Mouse (Mus musculus) E14TG2a.4 (cell line): Measurements from ENCODE around the gene Col23a1.

Source experiments
- H3K27me3 ChIP-seq: 2 replicates; pipeline ENCODE4 v1.6.1; 2014; ENCODE audit warnings: low read length, control low read depth; ENCODE audit not compliant: insufficient read depth
- H3K36me3 ChIP-seq: 2 replicates; pipeline ENCODE4 v1.6.1; 2014; ENCODE audit warnings: low read length, control low read depth; ENCODE audit not compliant: insufficient read depth
- H3K4me1 ChIP-seq: replicated peaks from 2 replicates; pipeline ENCODE4 v1.6.1; 2014; ENCODE audit warnings: low read depth, low read length, control low read depth
- H3K4me3 ChIP-seq: replicated peaks from 2 replicates; pipeline ENCODE4 v1.5.1; 2014; ENCODE audit warnings: mild to moderate bottlenecking, low read length
- H3K9me3 ChIP-seq: 2 replicates; pipeline ENCODE4 v1.6.1; 2014; ENCODE audit warnings: low read length, control low read depth
- CTCF ChIP-seq: conservative IDR thresholded peaks from 2 replicates; pipeline ENCODE4 v1.5.1; 2014; ENCODE audit warnings: low read length
- NANOG ChIP-seq: IDR thresholded peaks from 2 replicates; pipeline ENCODE4 v1.6.1; 2014; ENCODE audit warnings: borderline replicate concordance, low read length, mixed read lengths
- POU5F1 ChIP-seq: IDR thresholded peaks from 2 replicates; pipeline ENCODE4 v1.6.1; 2014; ENCODE audit warnings: low read length, borderline replicate concordance

Gene Col23a1

DNA sequence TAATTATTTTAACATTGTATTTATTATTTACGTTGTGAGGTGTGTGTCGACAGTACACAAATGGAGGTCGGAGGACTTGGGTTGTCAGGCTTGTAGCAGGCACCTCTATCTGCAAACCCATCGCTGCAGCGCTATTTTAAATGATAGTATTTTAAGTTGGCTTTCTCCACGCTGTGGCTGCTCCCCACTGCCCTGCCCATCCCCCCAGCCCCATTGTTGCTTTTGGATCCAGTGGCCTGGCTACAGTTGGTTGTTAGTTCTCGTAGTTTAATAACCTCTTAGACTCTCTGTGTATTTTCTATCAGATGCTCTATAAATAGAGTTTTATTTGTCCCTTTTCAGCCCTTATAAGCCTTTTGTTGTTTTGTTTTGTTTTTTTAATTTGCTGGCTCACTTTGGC lies 48.7 kb downstream of the Col23a1 start:
- no peak overlapping the region for H3K4me3 ChIP-seq
- no peaks in the 10 kb centered on the region for H3K36me3 ChIP-seq
- no peaks in the 10 kb centered on the region for H3K27me3 ChIP-seq
- H3K4me1 ChIP-seq = no peaks in the 10 kb centered on the region
- no peak for TF ChIP-seq NANOG
- no peak for TF ChIP-seq CTCF
- TF ChIP-seq POU5F1 = no peak
- no peaks in the 10 kb centered on the region for H3K9me3 ChIP-seq

- no peaks in the 10 kb centered on the region for H3K9me3 ChIP-seq
Observed at GRCm38 (mm10) chr11:51341091-51341490, 51.4 kb downstream of the Col23a1 start.

DNA sequence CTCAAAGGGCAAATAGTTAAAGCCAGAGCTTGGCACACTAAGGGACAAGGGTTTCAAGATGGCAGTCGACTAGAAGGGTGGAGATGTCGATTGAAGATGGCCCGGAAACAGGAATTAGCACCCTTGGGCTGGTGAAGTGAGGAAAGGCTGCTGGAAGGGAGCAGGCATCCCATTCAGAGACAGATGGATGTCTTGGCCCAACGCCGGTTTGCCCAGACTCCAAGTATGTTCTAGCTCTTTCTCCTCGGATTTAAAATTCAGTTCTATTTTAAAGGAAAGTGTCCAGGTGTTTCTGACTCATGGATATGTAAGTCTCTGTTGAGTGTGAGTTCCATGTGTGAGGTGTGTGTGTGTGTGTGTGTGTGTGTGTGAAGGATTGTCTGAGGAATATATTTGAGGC lies 53.1 kb downstream of the Col23a1 start:
- H3K4me1 ChIP-seq = no peaks in the 10 kb centered on the region
- no peaks in the 10 kb centered on the region for H3K27me3 ChIP-seq
- TF ChIP-seq CTCF (no peak), NANOG (no peak), POU5F1 (no peak)
- H3K4me3 ChIP-seq = no peak overlapping the region
- no peaks in the 10 kb centered on the region for H3K36me3 ChIP-seq
- H3K9me3 ChIP-seq = no peaks in the 10 kb centered on the region

More at GRCm38 (mm10) chr11:51341091-51341490, 51.4 kb downstream of the Col23a1 start:
- Histone ChIP-seq H3K4me1 (no peaks in the 10 kb centered on the region), H3K4me3 (no peak overlapping the region), H3K27me3 (no peaks in the 10 kb centered on the region), H3K36me3 (no peaks in the 10 kb centered on the region)
- TF ChIP-seq POU5F1 = no peak
- no peak for TF ChIP-seq NANOG
- no peak for TF ChIP-seq CTCF

- Histone ChIP-seq H3K9me3 (no peaks in the 10 kb centered on the region), H3K4me3 (no peak overlapping the region), H3K27me3 (no peaks in the 10 kb centered on the region), H3K36me3 (no peaks in the 10 kb centered on the region), H3K4me1 (no peaks in the 10 kb centered on the region)
- TF ChIP-seq NANOG = no peak
- no peak for TF ChIP-seq POU5F1
- TF ChIP-seq CTCF = no peak
Observed at GRCm38 (mm10) chr11:51343312-51343711, 53.6 kb downstream of the Col23a1 start.

- no peak overlapping the region for H3K4me3 ChIP-seq
- no peaks in the 10 kb centered on the region for H3K27me3 ChIP-seq
- no peaks in the 10 kb centered on the region for H3K9me3 ChIP-seq
- no peaks in the 10 kb centered on the region for H3K4me1 ChIP-seq
- H3K36me3 ChIP-seq = no peaks in the 10 kb centered on the region
- TF ChIP-seq POU5F1 = no peak
- TF ChIP-seq CTCF = no peak
- no peak for TF ChIP-seq NANOG
Observed at GRCm38 (mm10) chr11:51343728-51344289, 54.1 kb downstream of the Col23a1 start.

DNA sequence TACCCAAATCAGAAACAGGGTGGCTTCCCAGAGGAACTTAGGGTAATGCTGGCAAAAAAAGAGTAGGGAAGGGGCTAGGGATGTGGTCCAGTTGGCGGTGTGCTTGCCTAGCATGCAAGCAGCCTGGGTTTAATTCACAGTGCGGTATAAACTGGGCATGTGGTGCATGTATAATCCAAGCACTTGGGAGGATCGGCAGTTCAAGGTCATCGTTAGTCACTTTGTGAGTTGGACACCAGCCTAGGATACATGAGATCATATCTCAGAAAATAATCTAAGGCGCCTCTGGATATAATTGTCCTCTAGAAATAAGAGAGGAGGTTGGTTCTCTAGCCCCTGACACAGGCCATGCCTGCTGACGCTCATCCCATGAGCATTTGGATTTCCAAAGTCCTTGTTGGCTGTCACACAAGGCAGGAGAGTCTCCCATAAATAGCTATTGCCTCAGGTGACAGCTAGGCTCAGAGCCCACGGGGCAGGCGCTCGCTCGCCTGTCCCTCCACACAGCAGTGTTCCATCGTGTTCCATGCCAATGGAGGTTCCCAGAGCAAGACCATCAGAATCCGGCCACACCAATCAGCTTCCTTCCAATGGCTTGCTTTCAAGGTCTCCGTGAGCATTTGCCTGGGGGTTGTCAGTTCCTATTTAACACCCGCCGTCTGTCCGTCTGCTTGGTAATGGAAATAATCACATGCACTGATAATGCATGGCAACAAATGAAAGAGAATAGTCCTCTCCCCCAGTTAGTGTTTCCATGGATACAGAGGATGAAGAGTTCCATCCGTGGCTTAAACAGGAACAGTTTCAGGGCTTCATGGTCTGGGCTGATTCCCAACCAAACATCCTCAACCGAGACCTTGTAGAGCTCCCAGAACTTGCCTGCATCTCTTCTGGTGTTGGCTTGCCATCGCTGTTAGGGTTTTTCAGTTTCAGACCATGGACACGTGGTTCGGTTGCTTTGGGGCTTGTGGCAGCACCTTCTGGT lies 56.1 kb downstream of the Col23a1 start:
- no peaks in the 10 kb centered on the region for H3K27me3 ChIP-seq
- no peaks in the 10 kb centered on the region for H3K9me3 ChIP-seq
- TF ChIP-seq CTCF = no peak
- TF ChIP-seq POU5F1 = no peak
- TF ChIP-seq NANOG = no peak
- no peaks in the 10 kb centered on the region for H3K4me1 ChIP-seq
- no peak overlapping the region for H3K4me3 ChIP-seq
- no peaks in the 10 kb centered on the region for H3K36me3 ChIP-seq

DNA sequence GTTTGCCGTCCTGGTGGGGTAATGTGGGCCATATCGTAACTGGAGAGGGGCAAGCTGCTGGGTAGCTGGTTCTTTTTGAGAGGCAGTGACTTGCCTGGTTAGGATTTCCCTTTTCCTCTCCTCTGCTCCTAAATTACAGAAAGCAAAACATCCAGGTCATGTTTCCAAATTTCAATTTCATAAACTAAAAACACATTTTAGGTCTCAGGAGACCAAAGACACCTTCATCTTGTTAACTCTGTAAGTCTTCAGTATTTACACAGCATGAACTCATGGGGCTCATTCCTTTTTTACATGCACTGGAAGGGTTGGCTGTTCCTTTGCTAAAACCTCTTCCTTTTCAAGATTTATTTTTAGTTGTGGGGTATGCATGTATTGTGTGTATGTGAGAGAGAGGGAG lies 58.0 kb downstream of the Col23a1 start:
- no peaks in the 10 kb centered on the region for H3K27me3 ChIP-seq
- no peak overlapping the region for H3K4me3 ChIP-seq
- H3K4me1 ChIP-seq = no peaks in the 10 kb centered on the region
- no peaks in the 10 kb centered on the region for H3K9me3 ChIP-seq
- TF ChIP-seq NANOG (no peak), CTCF (no peak), POU5F1 (no peak)
- H3K36me3 ChIP-seq = no peaks in the 10 kb centered on the region

DNA sequence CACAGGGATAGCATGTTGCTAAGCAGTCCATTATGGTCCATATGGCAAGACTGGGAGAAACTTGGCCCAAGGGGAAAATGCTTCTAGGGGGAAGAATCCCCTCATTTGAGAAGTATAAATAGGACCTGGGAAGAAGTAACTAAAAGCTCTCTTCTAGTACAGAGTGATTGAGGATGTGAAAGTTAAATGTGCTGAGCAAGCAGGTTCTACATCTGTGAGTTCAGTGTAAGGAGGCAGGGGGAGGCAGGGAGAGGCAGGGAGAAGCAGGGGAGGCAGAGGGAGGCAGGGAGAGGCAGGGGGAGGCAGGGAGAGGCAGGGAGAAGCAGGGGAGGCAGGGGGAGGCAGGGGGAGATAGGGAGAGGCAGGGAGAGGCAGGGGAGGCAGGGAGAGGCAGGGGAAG lies 59.9 kb downstream of the Col23a1 start:
- no peaks in the 10 kb centered on the region for H3K4me1 ChIP-seq
- H3K36me3 ChIP-seq = no peaks in the 10 kb centered on the region
- H3K9me3 ChIP-seq = no peaks in the 10 kb centered on the region
- no peaks in the 10 kb centered on the region for H3K27me3 ChIP-seq
- no peak overlapping the region for H3K4me3 ChIP-seq
- TF ChIP-seq CTCF (no peak), POU5F1 (no peak), NANOG (no peak)

GRCm38 (mm10) chr11:51351151-51351550 lies 61.4 kb downstream of the Col23a1 start:
- H3K4me3 ChIP-seq = no peak overlapping the region
- TF ChIP-seq POU5F1 = no peak
- no peak for TF ChIP-seq NANOG
- no peak for TF ChIP-seq CTCF
- no peaks in the 10 kb centered on the region for H3K27me3 ChIP-seq
- no peaks in the 10 kb centered on the region for H3K9me3 ChIP-seq
- no peaks in the 10 kb centered on the region for H3K36me3 ChIP-seq
- H3K4me1 ChIP-seq = no peaks in the 10 kb centered on the region
